Mouse (Mus musculus) spleen, postnatal 10 days (tissue): ENCODE measurements around the gene Synpr.

Source experiments
- DNase-seq, 2 experiments: peaks; one replicate each; pipeline ENCODE4 v3.0.0; 2021 to 2022; ENCODE audit warnings: low spot score in 2 of 2

Gene Synpr

DNA sequence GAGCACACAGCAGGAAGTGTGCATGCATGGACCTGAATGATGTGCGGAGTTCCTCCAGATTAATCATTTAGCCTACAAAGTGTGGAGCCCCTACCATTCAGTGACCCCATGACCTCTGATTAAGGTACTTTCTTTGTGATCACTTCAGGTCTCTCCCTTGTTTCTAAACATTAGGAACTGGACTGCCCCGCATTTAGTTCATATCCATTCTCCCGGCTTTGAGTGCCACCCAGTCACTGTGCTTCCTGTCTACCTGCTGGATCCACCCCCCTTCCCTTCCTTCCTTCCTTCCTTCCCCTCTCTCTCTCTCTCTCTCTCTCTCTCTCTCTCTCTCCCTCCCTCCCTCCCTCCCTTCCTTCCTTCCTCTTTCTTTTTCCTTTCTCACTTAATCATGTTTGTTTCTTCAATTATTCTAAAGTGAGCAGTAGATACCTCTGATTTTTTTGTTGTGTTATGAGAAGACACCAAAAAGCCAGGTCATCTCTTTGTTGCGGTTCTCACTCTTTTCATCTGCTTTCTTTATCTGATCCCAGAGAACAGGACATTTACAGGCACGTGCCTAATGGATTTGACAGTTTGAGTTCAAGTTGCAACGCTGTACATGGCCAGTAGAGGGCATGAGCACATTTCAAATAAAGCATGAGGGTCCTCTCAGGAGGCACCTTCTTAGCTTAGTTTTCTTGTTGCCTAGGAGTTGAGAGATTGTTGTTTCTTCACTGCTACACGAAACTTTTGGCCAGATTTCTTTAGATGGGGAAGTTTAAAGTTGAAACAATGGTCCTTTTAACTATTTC, 71.2 kb downstream of the Synpr start:
- peak in 1 of 2 experiments; percentile 26 for DNase-seq

DNA sequence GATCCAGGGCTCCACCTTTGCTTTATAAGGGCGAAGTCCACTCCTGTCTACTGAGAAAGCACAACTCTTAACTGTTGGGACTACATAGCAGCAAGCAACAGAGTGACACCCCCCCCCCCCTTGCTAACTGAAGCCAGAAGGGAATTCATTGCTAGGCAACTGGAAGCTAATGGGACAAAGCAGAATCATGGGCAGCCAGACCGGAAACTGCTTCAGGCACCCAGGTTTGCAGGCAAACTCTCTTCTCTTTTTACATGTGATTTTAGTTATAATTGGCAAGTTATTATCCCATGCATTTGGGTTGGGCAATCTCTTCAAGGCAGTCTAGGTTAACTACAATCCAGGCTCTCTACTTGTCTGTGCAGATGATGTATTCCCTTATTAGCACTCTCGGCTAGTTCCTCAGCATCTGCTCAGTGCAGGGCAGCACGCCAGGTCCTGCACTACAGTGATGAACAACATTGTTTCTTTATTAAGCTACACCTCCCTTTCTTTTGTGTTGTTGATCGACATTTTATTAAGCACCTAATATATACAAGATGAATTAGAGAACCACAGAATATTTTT, 72.6 kb downstream of the Synpr start:
- DNase-seq, result no peak

DNA sequence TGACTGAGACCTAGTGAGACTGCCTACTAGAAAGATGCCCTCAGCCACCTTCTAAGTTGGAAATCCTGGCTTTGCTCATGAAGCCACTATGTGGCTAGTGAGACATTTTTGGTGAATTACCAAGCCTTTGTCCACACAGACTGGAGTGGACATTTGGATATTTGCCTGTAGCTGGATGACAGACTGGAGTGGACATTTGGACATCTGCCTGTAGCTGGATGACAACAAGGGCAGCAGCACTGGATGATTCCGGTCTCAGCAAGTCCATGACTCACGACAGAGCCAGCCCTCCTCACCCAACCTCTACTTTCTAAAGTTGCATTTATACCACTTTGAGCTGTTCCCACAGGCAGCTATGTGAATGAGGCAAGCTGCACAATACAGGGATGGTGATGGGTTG, 73.5 kb downstream of the Synpr start:
- no peak for DNase-seq

DNA sequence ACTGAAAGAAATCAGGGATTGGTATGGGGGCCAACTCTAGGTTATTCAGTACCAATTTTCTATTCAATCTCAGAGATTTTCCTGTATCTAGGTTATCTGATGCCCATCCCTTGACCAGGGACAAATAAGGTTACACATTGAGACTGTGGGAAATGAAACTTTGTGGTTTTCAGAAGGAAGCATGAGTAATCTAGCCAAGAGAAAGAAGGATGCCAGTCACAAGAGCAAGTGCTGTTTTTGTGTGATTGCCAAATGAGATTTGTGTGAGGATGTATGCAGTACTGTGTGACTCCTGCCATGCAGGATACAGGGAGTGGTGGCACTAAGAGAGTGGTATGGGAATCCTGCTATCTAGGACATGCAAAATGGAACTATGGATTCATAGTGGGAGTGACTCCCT, 76.6 kb downstream of the Synpr start:
- DNase-seq, result no peak

DNA sequence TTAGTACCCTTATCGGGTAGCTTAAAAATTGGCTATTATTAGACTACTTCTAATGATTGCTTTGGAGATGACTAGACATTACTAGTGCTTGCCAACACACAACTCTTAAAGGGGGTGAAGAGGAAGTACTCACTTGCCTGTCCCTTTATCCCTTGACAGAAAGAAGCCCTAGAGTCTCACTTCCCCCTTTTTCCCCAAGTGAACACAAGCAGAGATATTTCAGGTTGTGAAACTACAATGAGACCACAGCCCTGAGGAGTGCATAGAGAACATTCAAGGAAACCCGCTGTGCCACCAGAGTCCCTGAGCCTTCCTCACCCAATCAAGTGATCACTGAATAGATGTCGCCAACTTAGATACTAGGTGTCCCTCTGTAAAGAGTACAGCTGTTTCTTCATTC, 77.1 kb downstream of the Synpr start:
- no peak for DNase-seq

DNA sequence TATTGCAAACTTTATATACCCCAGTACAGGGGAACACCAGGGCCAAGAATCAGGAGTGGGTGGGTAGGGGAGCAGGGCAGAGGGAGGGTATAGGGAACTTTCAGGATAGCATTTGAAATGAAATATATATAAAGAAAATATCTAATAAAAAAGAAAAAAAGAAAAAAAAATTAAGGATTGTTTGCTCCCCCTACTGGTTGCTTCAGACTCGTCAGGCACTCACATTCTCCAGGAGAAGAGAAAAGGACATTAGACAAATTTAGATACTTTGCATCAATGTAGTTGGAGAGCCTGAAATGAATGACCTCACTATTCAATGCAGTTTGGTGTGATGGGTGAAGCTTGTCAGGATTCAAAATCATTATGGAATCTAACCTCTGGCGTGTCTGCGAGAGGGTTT, 83.7 kb downstream of the Synpr start:
- no peak for DNase-seq

DNA sequence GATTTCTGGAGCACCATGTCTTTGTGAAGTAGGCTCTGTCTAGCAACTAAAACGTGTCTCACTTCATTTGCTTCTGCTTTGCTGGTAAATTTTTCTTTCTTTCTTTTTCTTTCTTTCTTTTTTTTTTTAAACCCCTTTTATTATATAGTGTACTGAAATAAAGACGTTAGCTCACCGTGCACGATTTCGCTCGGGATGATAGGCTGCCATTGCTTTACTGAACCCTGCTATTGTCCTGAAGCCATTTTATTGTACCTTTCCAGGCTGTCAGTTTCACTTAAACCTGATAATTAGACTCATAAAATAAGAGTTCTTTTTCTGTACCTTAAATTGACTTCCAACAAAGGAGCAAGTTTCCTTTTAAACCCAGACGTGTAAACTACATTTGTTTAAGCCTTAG, 104.5 kb downstream of the Synpr start:
- DNase-seq, result no peak

DNA sequence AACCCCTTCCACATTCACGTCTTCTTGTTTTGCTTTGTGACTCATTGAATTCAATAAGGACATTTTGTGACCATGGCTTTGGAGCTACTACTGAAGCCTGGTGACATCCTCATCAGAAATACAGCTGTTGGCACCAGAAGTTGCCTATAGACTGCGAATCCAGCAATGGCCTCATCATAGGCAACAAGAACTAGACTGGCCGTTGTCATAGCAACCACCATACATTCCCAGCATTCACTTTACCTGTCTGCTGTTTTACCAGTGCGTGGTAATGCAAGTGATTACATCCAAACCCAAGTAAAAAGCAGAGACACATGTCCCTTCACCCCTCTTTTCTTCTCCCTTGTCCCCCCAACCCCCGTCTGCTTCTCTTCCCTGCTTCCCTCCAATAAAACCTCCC, 105.4 kb downstream of the Synpr start:
- no peak for DNase-seq

DNA sequence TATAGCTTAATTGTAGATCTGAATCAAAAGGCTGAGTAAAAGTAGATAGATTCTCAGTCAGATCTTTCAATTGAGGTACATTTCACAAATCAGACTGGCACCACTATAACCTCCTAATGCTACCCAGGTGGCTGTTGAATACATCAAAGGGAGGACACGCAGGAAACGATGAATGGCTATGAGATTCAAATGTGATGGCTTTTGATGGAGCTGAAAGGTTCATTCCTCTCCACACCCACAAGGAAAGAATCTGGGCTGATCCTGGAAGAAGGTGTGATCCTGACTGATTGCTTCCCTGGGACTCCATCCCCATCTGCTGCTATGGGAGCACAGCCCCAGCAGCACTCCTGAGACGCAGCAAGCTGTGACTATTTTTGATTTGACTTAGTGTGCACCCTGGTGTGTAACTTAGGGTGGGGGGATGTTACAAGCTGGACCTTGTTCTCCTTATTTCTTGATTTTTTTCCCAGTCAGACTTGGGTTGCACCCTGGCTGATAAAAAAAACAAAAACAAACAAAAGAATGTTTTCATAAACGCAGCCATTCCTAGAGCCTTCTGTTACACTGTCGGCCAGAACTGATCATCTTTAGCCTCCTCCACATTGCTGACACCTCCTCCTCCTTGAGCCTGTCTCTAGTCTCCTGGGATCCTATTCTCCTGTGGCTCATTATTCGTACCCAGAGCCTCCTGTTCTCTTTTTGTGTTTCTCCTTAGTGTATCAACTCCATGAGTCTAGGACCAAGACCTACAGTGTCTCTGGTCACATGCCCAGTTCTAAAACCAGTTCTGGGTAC, 114.8 kb downstream of the Synpr start:
- DNase-seq, result no peak

DNA sequence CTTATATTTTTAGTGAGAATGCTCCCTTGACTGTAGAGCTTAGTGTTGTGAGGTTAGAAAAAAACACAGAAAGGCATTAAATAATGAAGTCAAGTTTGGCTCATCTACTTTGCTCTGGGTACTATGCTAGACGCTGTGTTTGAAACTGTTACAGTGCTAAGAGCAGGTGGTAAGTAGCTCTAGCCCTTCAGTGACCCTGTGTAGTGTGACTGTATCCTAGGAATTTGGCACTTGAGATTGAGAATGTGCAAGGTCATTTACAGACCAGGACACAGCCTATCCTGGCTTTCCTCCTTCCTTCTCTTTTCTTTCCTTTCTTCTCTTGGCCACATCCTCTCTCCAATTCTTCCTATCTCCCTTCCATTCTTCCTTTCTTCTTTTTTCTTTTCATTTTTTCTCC, 127.1 kb downstream of the Synpr start:
- DNase-seq, result no peak

DNA sequence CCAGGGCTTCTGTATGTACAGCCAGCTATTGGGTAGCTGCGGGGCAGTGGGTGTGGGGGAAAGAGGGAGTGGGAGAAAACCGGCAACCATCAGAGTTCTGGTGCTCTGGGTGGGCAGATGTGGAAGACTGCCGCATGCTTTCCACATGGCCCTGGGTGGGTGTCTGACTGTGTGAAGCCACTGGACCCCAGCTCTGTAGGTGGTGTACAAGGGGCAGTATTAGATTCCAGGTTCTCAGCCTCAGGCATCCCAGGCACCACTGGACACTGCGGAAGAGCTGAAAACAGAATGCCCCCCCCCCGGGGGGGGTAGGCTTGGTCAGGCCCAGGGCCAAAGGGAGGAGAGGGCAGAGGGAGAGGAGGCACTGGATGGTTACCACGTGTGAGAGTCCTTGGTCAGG, 156.1 kb downstream of the Synpr start:
- DNase-seq, result no peak

DNA sequence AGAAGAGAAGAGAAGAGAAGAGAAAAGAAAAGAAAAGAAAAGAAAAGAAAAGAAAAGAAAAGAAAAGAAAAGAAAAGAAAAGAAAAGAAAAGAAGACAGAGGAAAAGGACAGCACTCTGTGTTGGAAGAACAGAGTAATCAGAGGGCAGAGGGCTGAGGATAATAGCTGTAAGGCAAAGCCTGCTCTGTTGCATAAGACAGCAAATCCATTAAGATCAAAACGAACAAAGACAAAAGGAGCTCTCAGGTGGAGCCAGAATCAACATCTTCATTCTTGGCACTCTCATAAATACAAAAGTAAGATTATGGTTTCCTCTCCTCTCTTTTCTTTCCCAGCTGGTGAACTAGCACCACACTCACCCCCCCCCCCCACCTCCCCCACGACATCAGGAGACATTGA, 160.3 kb downstream of the Synpr start:
- DNase-seq, result no peak

DNA sequence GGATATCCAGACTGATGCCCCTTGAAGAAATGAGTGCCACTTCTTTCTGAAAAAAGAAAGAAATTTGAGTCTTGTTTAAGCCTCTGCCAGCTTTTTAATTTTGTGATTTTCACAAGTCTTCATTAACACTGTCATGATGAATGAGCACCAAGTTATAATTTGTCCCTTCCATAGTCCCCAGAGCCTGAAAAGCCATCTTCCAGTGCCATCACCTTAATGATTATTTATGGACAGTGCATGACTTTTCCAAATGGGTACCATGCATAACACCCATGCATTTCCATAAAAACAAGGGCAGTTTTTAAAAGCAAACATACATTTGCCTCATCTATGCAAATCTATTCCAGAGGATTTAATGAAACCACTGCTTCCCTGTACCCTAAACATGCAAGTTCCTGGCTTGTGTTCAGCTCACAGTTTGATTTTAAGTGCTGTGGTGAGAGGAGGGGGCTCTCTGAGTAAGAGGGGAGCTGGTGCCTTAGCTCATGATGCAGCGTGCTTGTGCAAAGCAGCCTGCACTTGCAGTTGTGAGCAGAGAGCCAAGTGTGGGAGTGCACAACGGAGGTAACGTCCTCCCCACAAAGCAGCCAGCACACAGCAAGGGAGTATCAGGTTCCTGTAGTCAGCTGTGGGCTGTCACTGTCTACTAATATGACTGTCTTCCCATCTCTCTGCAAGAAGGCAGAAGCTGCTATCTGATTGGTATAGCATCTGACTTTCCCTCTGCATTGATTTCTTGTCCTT, 169.1 kb downstream of the Synpr start:
- no peak for DNase-seq

DNA sequence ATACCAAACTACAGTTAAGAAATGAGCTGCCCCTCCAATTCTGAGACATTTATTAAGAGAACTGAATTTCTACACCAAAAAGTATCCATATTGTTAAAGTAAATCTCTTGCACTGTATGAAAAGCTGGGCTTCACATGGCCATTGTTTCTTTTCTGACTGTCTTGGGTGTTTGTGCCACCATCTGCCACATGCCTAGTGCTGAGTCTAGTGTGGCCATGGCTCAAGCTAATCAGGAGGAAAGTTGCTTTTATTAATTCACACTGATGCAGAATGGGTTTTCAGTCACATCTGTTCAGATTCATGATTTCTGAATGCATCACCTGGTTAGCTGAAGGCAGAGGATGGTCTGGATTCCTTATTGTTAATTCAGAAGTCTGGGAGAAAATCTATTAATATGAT, 170.4 kb downstream of the Synpr start:
- no peak for DNase-seq

DNA sequence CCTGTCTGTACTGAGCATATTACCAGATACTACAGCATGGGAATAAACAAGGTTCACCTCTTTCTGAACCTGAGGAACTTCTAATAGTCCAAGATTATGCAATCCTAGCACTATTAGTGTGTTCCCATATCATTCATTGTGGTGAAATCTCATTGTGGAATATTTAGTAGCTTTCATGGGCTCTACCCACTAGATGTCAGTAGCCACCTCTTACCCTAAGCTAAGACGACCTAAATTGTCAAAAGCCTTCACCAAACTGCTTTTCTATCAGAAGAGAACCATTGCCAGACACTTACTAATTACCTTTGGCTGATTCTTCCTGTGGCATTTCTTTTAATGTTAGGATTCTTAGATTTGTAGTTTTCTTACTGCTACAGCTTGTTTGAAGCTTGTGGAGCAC, 174.8 kb downstream of the Synpr start:
- DNase-seq, result no peak

DNA sequence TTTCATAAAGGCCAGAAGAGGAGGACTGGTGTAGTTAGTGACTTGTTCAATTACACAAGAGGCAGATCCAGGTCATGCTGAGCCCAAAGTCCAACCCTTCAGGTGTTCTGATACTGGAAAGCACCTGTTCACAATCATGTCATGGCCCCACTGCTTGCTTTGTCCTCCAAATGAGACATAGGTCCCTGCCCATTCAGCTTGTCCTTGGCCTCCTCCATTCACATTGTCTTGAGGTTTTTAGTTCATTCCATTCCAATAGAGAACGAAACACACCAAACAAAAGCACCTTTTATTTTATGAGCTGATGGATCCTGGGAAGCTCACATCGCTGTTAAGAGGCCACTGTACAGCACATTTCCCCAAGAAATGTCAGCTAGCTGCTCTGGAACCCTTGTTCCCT, 184.6 kb downstream of the Synpr start:
- no peak for DNase-seq

DNA sequence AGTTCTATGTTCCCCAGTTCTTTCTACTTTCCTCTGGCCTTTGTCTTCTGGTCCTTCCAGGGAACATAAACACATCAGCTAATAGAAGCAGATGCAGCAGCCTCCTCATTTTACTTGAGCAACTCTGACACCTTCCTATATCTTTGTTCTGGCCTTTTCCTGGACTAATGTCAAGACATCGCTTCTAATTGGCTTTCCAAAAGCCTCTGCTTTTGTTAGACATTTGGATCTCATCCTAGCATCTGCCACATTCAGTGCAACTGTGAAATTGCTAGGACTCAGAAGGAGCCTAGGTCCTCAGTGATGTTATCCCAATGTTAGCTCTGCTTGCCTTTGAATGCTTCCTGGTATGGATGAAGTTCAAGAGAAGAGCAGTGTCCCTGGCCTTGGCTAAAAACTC, 193.2 kb downstream of the Synpr start:
- DNase-seq, result no peak

DNA sequence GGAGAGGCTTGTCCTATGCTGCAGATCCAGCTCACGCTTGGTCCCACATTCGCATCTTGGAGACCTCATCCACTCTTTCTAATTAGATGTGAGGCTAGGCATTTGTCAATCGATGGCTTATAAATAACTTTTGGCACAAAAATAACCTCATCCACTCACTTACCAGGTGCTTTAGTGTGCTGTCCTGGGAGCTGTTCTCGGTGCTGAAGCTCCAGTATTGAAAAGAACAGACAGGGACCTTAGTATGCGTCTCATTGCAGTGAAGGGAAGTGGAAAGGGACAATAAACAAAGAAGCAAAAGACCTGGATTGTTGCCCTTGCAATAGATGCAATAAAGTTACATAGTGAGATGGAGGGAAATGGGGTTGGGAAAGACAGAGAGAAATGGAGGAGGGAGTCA, 220.8 kb downstream of the Synpr start:
- no peak for DNase-seq

DNA sequence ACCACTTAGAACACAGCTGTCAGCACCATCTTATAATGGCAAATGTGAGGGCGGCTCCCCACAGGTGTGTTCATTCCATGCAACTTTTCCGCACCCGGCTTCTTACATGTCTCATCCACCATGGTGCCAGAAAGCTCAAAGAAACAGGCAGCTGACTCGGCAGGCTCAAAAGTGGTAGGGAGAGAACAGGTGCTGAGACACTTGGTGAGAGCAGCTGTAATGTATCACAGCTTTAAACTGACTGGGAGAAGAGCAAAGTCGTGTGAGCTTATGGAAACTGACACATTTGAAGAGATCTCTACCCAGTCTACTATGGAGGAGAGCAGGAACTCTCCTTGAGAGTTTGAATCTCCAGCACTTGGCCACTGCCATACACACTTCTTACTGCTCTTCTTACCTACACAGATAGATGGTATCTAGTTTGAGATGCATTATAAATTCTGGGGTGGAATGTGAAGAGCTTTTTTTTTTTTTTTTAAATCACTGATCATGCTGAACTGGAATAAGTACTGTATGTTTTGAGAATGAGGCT, 234.1 kb downstream of the Synpr start:
- DNase-seq, result no peak

DNA sequence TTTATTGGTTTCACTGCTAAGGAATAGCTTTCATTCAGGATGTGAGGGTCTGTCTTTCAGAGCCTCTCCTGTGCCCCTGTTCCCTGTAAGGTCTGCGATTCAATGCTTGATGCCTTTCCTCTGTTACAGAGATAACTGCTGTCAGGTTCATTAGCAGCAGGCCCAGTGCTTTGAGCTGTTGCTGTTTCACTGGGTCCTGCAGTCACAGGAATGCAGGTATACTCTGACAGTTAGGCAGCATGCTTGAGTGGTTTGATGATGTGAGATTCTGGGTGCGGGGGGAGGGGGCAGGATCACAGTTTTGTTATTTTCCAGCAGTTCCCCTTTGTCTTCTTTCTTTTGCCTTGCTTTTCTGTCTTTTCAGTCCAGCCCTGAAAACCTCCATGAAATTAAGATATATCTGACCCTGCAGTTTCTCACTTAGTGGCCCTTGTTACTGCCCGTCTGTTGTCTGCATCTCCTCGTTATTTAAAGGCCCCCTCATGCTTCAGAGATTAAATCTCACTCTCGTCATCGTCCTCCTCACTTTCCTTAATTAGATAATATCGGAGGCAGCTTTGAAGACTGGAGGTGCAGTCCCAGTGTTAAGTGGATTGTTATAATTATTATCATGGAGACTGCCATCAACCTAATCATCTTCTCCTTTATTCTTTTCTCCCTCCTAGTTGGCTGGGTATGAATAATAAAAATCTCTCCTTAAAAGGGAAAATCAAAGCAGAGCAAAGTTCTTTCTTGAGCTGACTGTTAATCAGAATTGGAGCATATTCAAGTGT, 234.8 kb downstream of the Synpr start:
- DNase-seq, result no peak

DNA sequence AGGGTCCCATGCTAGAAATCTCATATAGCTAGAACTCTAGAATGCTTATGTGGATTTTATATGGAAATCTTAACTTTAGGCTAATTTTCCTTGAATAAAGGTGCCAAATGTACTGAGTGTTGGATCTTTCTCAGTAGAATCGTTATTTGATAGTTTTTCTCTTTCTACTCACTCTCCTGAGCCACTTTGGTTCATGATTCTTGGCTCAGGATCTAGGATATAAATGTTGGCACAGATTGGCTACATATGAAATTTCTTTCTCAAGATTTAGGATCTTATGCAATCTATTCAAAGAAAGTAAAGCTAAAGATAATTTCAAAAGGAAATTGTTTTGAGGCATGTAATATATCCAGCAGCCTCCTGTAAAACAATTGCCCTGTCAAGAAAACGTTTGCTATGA, 263.2 kb downstream of the Synpr start:
- no peak for DNase-seq
